Mouse (Mus musculus) Patski (cell line): ENCODE measurements at regions not wholly inside any gene's neighbourhood (a gene's known extent, or its start where the extent isn't known, plus 50 kb on each side); places are given as distances from the start of the nearest gene placed in this dataset.
A peak's percentile ranks its signal among the peaks of the same experiment; 100 is the strongest.

Experiments
- ATAC-seq: fragments of 100-300 bp; one replicate; pipeline ENCODE4 v1.8.0; 2021
- CTCF ChIA-PET: fragments of 350-600 bp; sonication (Branson Sonifier 250); formaldehyde crosslinking; loops from one replicate; lab custom pipeline; 2022; ENCODE audit warnings: inconsistent platforms; lab: Charles Lee
- POLR2A ChIA-PET: fragments of 350-600 bp; sonication (Branson Sonifier 250); formaldehyde crosslinking; loops from one replicate; lab custom pipeline; 2022; ENCODE audit warnings: antibody characterized with exemption, inconsistent platforms; lab: Charles Lee
- DNase-seq: peaks from one replicate; pipeline ENCODE4 v3.0.0-alpha.2; 2011; ENCODE audit warnings: low read depth, low spot score
- H3K27me3 ChIP-seq: fragments of 371-371 bp; one replicate; pipeline ENCODE4 v1.5.1; 2021
- CTCF ChIP-seq: fragments of 100-300 bp; IDR thresholded peaks from one replicate; pipeline ENCODE4 v1.5.1; 2021
- in situ Hi-C: fragments of 300-500 bp; cut with MboI; formaldehyde crosslinking; loops from 3 replicates; pipeline ENCODE4 v1.11.1; 2018; ENCODE audit warnings: low pct_unique_long_range_greater_than_20kb, mixed read lengths

DNA sequence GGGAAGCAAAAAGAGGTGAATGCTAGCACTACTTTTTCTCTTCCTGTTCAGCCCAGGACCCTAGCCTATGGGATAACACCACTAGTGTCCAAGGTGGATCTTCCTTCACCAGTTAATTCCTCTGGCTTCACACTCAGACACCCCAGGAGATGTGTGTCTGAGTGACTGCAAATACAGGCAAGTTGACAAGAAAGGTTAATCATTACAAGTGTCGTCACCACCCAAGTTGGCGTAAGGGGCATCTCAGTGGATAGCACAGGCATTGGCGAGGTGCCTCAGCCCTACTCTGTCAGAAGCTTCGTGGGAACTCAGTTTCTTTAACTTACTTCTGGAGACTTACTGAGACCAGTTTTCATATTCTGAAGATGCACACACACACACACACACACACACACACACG lies 247.1 kb upstream of the Ppp2r3a start:
- no peak for TF ChIP-seq CTCF
- ATAC-seq, result no peak

DNA sequence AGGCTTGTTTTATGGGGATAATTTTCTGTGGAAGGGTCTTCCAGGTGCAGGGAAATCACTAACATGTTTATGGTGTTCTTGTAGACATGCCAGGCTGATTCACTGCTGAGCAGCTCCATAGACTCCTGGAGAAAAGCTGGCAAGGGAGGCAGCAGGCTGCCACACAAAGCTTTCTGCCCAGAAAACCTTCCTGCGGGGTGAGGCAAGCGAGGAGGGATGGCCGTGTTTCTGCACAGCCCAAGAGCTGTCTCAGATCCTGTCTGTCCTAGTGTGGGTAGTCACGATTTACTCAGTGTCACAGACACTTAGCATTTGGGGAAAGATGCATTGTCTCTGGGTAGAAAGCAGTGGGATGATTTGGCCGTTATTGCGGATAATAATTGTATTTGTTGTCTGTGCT lies 244.2 kb upstream of the Ppp2r3a start:
- ChIA-PET CTCF (no interaction called here), POLR2A (no interaction called here)
- DNase-seq (no peak), ATAC-seq (no peak)
- in situ Hi-C loops, result no loop called here
- no peak for TF ChIP-seq CTCF
- no peaks in the 10 kb centered on the region for H3K27me3 ChIP-seq

More for the DNA sequence above, 247.1 kb upstream of the Ppp2r3a start:
- in situ Hi-C loops, result no loop called here
- no peaks in the 10 kb centered on the region for H3K27me3 ChIP-seq
- DNase-seq, result no peak
- ChIA-PET POLR2A (no interaction called here), CTCF (no interaction called here)

DNA sequence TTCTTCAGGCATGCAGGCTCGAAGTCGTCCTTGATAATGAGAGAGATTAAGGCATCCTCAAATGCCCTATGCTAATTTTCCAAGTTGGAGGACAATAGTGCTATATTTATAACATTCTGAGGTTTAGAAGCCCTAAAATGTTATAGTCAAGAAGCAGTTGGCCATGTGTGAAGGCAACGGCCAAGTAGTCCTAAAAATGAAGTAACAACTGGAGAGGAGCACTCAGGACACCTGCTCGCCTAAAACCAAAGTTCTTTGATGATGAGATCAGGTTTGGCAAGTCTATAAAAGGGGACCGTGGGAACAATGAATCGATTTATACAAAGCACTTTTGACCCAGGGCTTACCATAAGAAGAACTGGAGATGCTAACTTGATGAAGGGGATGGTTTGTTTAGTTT lies 237.4 kb upstream of the Ppp2r3a start:
- POLR2A ChIA-PET, result no interaction called here

DNA sequence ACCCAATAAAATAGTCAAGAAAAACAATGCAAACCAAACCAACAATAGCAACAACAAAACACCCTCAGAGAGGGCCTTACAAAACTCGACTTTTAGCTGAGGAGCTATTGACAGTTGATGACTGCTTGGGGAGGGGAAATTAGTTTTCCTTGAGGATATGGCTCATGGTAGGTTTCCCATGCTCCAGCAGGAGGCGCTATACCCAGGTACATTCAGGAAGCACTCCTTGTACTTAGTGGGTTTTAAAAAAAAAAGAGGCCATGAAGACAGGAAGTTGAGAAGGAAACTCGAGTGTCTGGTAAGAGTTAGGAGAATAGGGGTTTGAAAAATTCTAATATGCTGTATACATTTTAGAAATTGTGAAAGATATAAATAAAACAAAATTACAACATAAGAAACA lies 224.6 kb upstream of the Ppp2r3a start:
- DNase-seq (no peak), ATAC-seq (no peak)
- no peaks in the 10 kb centered on the region for H3K27me3 ChIP-seq
- in situ Hi-C loops, result no loop called here
- ChIA-PET CTCF (no interaction called here), POLR2A (no interaction called here)
- peak; percentile 5 for TF ChIP-seq CTCF

More for the DNA sequence above, 237.4 kb upstream of the Ppp2r3a start:
- no peaks in the 10 kb centered on the region for H3K27me3 ChIP-seq
- ATAC-seq (no peak), DNase-seq (no peak)
- TF ChIP-seq CTCF, result no peak
- in situ Hi-C loops, result no loop called here
- CTCF ChIA-PET, result interaction anchor here (1.0 kb wide), 1 partner anchor 12 kb away, joined by 3 read pairs; no protein-coding TSS in a partner anchor

DNA sequence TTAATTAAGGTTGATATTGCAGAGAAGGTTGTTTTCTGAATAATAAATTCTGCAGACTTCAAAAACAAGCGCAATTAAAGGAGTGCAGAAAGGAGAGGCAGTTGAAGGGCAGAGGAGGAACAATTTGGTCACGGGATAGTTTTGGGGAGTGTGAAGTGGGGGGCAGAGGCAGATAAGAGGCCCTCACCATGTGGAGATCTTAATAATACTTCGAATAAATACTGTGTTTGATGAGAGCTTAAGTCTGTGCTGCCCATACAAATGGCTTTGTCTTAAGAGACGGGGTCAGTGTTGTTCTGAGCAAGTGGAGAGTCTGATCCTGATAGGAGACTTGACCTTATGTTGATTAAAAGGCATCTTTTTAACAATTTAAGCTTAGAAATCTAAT lies 221.5 kb upstream of the Ppp2r3a start:
- TF ChIP-seq CTCF, result no peak
- ChIA-PET CTCF (interaction anchor here (1.4 kb wide), 1 partner anchor 15 kb away, joined by 4 read pairs; no protein-coding TSS in a partner anchor), POLR2A (no interaction called here)
- no peaks in the 10 kb centered on the region for H3K27me3 ChIP-seq
- in situ Hi-C loops, result no loop called here
- no peak for DNase-seq
- ATAC-seq, result no peak

DNA sequence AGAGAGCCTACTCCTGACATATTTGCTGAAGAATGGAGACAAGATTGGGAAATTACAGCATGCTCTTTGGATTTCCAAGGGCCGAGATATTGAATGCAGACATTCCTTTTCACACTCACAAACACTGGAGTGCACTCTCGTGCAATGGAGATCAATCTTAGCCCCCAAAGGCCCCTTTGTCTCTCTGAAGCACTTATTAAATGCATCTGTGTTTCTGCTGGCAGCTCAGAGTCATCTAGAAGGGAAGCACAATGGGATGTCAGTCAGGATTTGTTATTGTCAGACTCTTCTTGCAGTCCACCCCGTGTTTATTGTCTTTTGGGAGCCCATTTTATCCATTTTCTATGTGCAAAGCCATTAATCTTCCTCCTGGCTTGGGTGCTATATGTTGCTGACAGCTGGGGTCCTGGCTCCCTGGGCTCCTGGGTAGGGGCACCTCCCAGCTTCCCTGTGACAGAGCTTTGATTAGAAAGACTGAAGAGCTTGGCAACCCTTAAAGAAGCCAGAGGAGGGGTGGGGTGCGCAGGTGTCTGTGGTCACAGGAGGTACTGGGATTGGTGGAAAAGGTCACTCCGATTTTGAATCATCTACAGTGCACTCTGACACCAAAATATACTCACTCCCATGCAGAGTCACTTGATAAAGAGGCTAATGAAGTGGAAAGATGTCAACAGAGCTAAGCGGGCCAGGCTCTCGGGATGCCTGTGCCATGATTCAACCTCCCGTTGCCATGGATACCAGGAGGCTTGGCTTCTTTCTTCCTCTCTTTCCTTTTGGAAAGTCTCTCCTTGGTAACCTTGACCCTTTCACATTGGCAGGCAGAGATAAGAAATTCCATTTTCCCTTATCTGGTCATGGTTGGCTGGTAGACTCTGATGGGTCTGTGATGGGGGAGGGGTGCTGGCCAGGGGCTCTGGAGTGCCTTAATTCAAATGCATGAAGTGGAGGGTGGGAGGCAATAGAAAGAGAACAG lies 220.8 kb upstream of the Ppp2r3a start:
- DNase-seq (no peak), ATAC-seq (peak; percentile 71)

DNA sequence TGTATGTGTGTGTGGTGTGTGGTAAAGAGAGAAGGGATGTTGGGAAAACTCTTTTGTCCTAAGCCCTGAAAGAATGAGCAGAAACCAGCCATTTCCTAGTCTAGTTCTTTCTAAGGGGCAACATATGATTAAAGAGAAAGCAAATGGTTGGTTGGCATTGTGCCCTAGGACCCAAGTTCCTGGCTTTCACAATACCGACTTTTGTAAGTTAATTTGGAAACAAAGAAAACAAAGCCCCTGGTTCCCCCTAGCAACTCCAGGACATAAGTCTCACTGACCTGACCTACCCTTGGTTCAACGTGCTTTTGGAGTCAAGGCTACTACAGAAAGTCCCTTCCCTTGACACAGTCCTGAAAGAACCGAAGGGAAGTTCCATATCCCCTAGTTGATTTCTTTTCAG lies 220.1 kb upstream of the Ppp2r3a start:
- in situ Hi-C loops, result no loop called here
- no peak for DNase-seq
- ChIA-PET POLR2A (no interaction called here), CTCF (interaction anchor here (1.4 kb wide), 1 partner anchor 13 kb away, joined by 4 read pairs; no protein-coding TSS in a partner anchor)
- TF ChIP-seq CTCF, result no peak
- no peaks in the 10 kb centered on the region for H3K27me3 ChIP-seq
- ATAC-seq, result no peak

More for the DNA sequence above, 220.8 kb upstream of the Ppp2r3a start:
- TF ChIP-seq CTCF, result no peak
- POLR2A ChIA-PET, result no interaction called here
- no peaks in the 10 kb centered on the region for H3K27me3 ChIP-seq
- CTCF ChIA-PET, result interaction anchor here (1.4 kb wide), 1 partner anchor 14 kb away, joined by 4 read pairs; no protein-coding TSS in a partner anchor
- in situ Hi-C loops, result no loop called here

DNA sequence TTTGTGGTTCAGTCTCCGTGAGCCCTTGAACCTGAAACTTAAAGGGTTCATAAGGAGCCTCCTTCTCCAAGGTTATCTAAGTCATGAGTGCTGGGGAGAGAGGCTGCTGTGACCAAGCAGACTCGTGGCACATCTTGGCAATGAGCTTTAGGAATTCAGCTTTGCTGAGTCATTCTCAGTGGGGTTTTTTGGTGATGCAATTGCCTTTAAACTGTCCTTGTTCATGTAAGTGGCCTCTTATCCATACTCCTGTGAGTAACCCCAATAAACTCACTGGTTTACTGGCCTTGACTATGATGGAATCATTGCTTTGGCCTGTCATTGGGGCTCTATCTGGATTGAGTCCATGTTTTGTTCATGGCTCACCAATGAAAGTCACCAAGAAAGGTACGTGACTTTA lies 218.2 kb upstream of the Ppp2r3a start:
- DNase-seq (no peak), ATAC-seq (no peak)
- H3K27me3 ChIP-seq, result no peaks in the 10 kb centered on the region
- TF ChIP-seq CTCF, result no peak
- in situ Hi-C loops, result no loop called here
- ChIA-PET CTCF (no interaction called here), POLR2A (no interaction called here)

DNA sequence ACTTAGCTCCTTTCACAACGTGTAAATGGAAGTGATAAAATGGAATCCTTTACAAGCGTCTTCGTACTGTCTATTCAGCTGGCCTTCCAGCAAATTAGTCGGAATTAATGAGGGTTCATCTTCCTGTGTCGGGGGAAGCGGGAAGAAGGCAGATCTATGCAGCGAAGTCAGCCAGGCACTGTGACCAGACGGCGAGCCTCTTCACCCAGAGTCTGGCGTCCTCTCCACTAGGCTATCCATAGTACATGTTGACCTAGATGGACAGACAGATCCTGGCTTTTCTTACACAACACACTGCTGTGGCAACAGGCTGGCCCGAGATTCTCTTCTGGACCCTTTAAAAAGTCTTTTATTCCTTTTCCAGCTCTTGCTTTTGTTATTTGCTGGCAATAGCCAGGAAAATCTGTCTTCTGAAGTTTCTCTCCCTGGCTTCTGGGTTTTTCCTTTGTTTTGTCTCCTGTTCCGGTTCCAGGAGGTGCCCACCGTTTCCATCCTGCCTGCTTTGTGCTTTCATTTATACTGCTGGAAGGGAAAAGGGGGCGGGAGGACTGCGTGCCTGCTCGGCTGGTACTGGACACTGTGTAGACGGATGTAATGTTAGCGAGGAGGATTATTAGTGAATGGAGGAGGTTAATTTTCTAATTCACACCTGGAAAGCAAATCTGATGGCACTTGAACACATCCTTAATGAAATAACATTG lies 213.3 kb upstream of the Ppp2r3a start:
- POLR2A ChIA-PET, result no interaction called here
- ATAC-seq, result no peak
- DNase-seq, result no peak
- CTCF ChIA-PET, result no interaction called here
- TF ChIP-seq CTCF, result no peak
- H3K27me3 ChIP-seq, result peaks cover 3% of the 10 kb centered on the region
- in situ Hi-C loops, result no loop called here

DNA sequence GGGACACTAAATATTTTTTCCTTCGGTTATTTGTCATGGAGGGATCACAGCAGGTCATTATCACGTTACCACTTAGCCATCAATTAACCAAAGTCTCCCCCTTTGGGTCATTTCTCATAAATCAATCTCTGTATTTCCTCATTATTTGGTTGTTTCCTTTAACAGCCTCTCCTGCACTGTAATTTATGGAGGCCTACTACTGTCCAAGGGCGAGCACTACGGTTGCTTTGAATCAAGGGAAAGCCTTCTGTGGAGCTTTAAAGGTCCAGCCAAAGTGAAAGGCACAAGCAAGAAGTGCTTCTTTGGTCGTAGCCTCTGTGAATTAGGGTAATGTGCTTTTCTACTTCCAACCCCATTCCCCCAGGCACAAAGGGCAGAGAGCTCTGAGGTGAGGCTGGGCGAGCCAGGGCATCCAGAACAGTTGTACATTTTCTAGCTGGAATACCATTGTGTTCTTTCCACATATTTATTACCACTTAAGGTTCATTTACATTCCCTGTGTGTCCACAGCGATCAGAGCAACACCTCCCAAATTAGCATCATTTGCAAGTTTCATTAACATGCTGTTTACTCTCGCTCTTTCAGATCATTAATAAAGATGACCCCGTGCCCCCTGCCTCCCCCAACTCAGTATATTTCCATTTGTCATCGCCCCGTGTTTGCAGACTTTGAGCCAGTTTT lies 207.5 kb upstream of the Ppp2r3a start:
- no peak for ATAC-seq

More for the DNA sequence above, 207.5 kb upstream of the Ppp2r3a start:
- ChIA-PET POLR2A (interaction anchor here (0.6 kb wide), 1 partner anchor 133 kb away, joined by 4 read pairs; no protein-coding TSS in a partner anchor), CTCF (interaction anchor here (1.2 to 1.5 kb wide), 2 partner anchors 9 to 13 kb away, joined by 3 to 4 read pairs; no protein-coding TSS in a partner anchor)
- TF ChIP-seq CTCF, result no peak
- DNase-seq, result no peak
- H3K27me3 ChIP-seq, result peaks cover 3% of the 10 kb centered on the region
- in situ Hi-C loops, result no loop called here
